Mouse (Mus musculus): Measurements from ENCODE around the gene Gm12117.

- TF ChIP-seq CTCF (conservative IDR thresholded peaks at IDR 0.05; ENCODE audit: low read length) (no peak), POU5F1 (IDR thresholded peaks at IDR 0.05; ENCODE audit: borderline replicate concordance, low read length) (no peak)
Measured at GRCm38 (mm10) chr11:33228186-33228585, 48.4 kb downstream of the Gm12117 start.
